Mouse (Mus musculus): ENCODE data around the gene Chmp4b.

DNA sequence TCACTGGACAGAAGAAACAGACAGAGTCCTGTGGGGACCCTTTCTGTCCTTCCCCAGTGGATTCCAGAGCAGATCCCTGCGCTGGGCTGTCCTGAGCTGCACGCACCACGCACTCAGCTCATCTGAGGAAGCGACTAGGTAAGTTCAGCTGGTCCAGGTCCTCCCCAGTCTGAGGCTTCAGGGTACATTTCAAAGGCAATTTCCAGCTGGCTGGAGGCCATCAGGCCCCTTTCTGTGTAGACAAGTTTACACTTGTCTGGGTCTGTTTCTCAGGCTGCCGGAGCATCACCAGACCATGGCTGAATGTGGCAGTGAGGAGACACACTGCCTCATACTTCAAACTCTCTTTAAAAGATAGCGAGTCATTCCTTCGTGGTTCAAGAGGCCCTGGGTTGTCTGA, 55.8 kb downstream of the Chmp4b start:
- TF ChIP-seq POLR2A (IDR thresholded peaks at IDR 0.05; ENCODE audit: borderline replicate concordance, low read depth, low read length) (no peak), CTCF (IDR thresholded peaks at IDR 0.05; ENCODE audit: low read depth, low read length) (no peak)
